Mouse (Mus musculus) C2C12 (cell line): Measurements from ENCODE around the gene Hps4.

Experiments used
- CTCF ChIP-seq: IDR thresholded peaks from one replicate; pipeline ENCODE4 v1.5.1; 2011; ENCODE audit not compliant: control insufficient read depth, insufficient read depth, insufficient read length
- FOSL1 ChIP-seq: IDR thresholded peaks from one replicate; pipeline ENCODE4 v1.8.0; 2011; ENCODE audit warnings: mild to moderate bottlenecking, low read length; ENCODE audit not compliant: poor library complexity, insufficient read depth, severe bottlenecking
- MAX ChIP-seq: IDR thresholded peaks from one replicate; pipeline ENCODE4 v1.6.1; 2011; ENCODE audit warnings: mild to moderate bottlenecking, control low read depth
- MYOD1 ChIP-seq: IDR thresholded peaks from one replicate; pipeline ENCODE4 v1.6.1; 2011; ENCODE audit warnings: low read depth; ENCODE audit not compliant: control insufficient read depth, insufficient read length

DNA sequence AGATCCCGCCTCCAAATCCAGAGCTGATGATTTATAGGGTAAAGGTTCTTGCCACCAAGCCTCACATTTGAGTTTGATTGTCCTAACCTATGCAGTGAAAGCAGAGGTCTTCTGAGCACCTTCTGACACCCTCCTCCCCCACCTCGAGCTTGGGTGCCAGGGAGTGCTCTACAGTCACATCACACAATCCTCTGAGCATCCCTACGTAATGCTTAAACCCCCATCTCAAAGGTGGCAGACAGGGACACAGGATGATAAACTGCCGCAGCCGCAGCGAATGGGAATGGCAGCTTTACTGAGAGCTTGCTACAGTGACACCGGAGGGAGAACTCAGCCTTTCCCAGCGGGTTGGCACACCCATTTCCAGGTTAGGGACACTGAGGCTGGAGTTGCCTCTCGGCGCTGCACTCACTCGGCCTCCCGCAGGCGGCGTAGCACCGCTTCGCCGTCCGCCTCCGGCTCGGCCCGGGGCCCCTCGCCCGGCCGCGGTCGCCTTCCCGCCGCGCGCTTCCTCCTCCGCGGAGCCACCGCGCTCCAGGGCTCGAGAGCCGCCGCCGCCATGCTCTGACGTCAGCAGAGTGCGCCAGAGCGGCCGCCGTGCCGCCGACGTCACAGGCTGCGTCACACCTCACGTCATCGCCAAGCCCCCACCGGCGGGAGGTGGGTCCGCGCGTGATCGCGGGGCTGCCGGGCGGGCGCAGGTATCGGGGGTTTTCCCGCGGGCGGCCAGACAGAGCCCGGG lies at the start of gene Hps4, which contains the start of gene Srrd:
- TF ChIP-seq CTCF: peak; percentile 1
- TF ChIP-seq MYOD1: no peak
- TF ChIP-seq MAX: no peak
- TF ChIP-seq FOSL1: no peak
